Mouse (Mus musculus) liver, postnatal 0 days (tissue): ENCODE measurements around the gene Ddb1. TPM values are rescaled to one million over a fixed set of nuclear protein-coding genes. Genes with fewer than 3 reads are reported as not detected.
"Not testable (repeated sequence)": the region's sequence is repeated elsewhere in the genome, so short reads cannot be mapped to it uniquely, and the experiment has no call there.

ENCODE experiments used
- ATAC-seq: fragments of 200-750 bp; cut with Nextera tagmentation; 2 replicates; pipeline ENCODE4 v1.8.0; 2017; ENCODE audit warnings: mild to moderate bottlenecking, moderate library complexity
- DNase-seq: peaks from one replicate; pipeline ENCODE4 v3.0.0-alpha.2; 2016
- H3K27ac ChIP-seq: fragments of 300-500 bp; sonication (generic); 2 replicates; pipeline ENCODE4 v1.5.1; 2014; ENCODE audit warnings: antibody characterized with exemption, moderate library complexity, mild to moderate bottlenecking, low read depth
- H3K27me3 ChIP-seq: fragments of 300-500 bp; sonication (generic); 2 replicates; pipeline ENCODE4 v1.6.1; 2014; ENCODE audit warnings: low read length, control low read depth, mixed read lengths; ENCODE audit not compliant: insufficient read depth
- H3K36me3 ChIP-seq: fragments of 300-500 bp; sonication (generic); replicated peaks from 2 replicates; pipeline ENCODE4 v1.6.1; 2014; ENCODE audit warnings: mild to moderate bottlenecking, control low read depth, low read length, moderate library complexity, mixed read lengths; ENCODE audit not compliant: insufficient read depth
- H3K4me1 ChIP-seq: fragments of 300-500 bp; sonication (generic); 2 replicates; pipeline ENCODE4 v1.6.1; 2014; ENCODE audit warnings: antibody characterized with exemption, mild to moderate bottlenecking, control low read depth; ENCODE audit not compliant: insufficient read depth
- H3K4me2 ChIP-seq: fragments of 300-500 bp; sonication (generic); 2 replicates; pipeline ENCODE4 v1.6.1; 2014; ENCODE audit warnings: low read depth, mild to moderate bottlenecking, low read length, moderate library complexity, mixed read lengths
- H3K4me3 ChIP-seq: fragments of 300-500 bp; sonication (generic); 2 replicates; pipeline ENCODE4 v1.5.1; 2014; ENCODE audit warnings: low read depth, low read length
- H3K9ac ChIP-seq: fragments of 300-500 bp; sonication (generic); replicated peaks from 2 replicates; pipeline ENCODE4 v1.6.1; 2014; ENCODE audit warnings: mild to moderate bottlenecking, moderate library complexity
- H3K9me3 ChIP-seq: fragments of 300-500 bp; sonication (generic); 2 replicates; pipeline ENCODE4 v1.6.1; 2016; ENCODE audit warnings: mild to moderate bottlenecking, control low read depth, low read length, mixed read lengths
- CTCF ChIP-seq: sonication (generic); IDR thresholded peaks from 2 replicates; pipeline ENCODE4 v1.5.1; 2016; ENCODE audit warnings: antibody characterized with exemption, low read depth
- EP300 ChIP-seq: IDR thresholded peaks from 2 replicates; pipeline ENCODE4 v1.6.1; 2016; ENCODE audit warnings: antibody characterized with exemption, low read depth, mild to moderate bottlenecking
- WGBS: fragments of 180-500 bp; shearing (Covaris S2); extraction: QIAGEN DNeasy Blood & Tissue Kit; methylation state at CpG from one replicate; pipeline ENCODE4 v1.1.7; 2014; ENCODE audit not compliant: insufficient replicate concordance; 5-methylcytosine and 5-hydroxymethylcytosine counted together
- polyA plus RNA-seq: library from polyadenylated mRNA; unstranded; fragments of >200 nt; fragmentation: Nextera tagmentation; extraction: Ambion mirVana; gene quantifications from 2 replicates; pipeline ENCODE4 v1.2.1, GENCODE M21; 2015

Ddb1 gene
- polyA plus RNA-seq = 68.7 and 81.3 TPM in 2 replicates

DNA sequence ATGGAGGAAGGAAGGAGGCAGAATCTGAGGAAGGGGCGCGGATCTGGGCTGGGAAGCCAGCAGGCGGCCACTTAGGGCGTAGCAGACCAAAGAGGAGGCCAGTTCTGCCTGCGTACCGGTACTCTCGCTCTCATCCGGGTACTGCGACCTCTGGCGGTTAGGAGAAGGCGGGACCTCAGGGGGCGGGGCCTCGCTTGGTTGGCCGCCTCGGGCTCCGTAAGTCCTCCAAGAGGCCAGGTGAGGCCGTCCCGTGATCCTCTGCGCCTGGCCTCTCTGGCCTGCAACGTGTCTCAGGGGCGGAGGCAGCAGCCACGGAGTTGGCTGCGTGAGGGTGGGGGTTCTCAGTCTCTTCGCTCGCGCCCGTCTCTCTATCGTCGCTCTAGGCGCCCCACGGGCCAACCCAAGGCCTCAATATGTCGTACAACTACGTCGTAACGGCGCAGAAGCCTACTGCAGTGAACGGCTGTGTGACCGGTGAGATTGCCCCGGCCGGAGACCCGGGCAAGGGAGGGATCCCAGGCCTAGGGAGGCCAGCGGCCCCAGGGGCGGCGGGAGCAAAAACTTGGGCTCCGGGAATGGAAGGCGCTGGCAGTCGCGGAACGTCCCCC is at the start of gene Ddb1, which contains the start of gene Tkfc:
Gene Ddb1, plus strand, starts transcription at position 35 of the 608 bp plus-strand sequence.
Gene Tkfc, minus strand, starts transcription at position 362 of the 608 bp plus-strand sequence.
- Histone ChIP-seq H3K4me2 (peak within 1 kb of the TSS; percentile 85), H3K36me3 (peaks cover 33% of the 10 kb centered on the region), H3K9me3 (no peaks in the 10 kb centered on the region), H3K4me1 (peaks cover 39% of the 10 kb centered on the region), H3K27ac (peak within 1 kb of the TSS; percentile 94), H3K27me3 (no peaks in the 10 kb centered on the region), H3K4me3 (peak within 1 kb of the TSS; percentile 83), H3K9ac (peak within 1 kb of the TSS; percentile 91)
- under 1% methylated on average over 49 of the region's 49 CpGs for WGBS
- DNase-seq (peak; percentile 99), ATAC-seq (peak; percentile 94)
- peak; percentile 55; the same call in 1 of the 2 replicates for TF ChIP-seq EP300
- TF ChIP-seq CTCF = peak; percentile 87

DNA sequence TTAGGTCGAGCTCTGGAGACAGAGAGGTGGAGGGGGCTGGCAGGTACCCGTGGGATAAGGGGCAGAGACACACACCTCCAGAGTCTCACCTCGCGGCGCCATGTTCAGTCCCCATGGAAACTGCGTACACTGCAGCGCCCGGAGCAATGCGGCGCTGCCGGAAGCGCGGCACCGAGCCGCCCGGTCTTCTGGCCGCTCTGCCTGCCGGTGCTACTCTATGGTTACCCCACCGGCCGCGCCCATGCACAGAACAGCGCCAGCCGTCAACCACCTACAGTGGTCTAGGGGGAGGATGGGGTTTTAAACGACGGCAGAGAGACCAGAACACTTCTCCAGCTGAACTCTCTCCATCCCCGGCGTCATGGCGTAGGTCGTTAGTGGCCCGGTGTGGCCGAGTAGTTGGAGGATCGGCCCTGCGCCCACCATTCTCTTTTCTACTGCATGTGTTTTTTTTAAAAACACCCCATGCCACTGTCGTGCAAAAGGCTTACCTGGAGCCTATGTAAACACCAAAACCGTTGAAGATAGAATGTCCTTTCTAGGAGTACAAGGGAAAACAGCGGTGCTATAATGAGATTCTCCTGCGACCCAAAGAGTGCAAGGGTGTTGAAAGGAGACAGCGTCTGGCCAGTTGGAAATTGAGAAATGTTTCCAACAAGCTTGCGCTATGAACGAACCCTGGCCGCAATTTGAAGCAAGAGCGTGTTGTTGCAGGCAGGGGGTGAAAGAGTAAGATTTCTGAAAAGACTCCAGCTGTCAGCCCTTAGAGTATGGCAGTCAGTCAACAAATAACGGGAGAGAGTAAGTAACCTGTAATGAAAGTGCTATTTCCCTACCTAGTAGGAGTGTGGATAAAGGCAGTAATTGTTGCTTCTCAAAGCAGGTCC is 49.3 kb upstream of the Ddb1 start, which contains the start of gene Tmem216:
Gene Tmem216, minus strand, starts transcription at position 615 of the 887 bp plus-strand sequence.
- ATAC-seq (peak; percentile 100), DNase-seq (peak; percentile 88)
- H3K27ac ChIP-seq = peak within 1 kb of the TSS; percentile 78
- TF ChIP-seq CTCF (peak; percentile 15; the same call in 1 of the 2 replicates), EP300 (no peak; the same call in 1 of the 2 replicates)
- no peaks in the 10 kb centered on the region for H3K27me3 ChIP-seq
- H3K9me3 ChIP-seq = no peaks in the 10 kb centered on the region
- peak within 1 kb of the TSS; percentile 73 for H3K9ac ChIP-seq
- 2% methylated on average over 43 of the region's 43 CpGs for WGBS
- H3K36me3 ChIP-seq = peaks cover 10% of the 10 kb centered on the region
- peak within 1 kb of the TSS; percentile 84 for H3K4me2 ChIP-seq
- peaks cover 13% of the 10 kb centered on the region for H3K4me1 ChIP-seq
- H3K4me3 ChIP-seq = peak within 1 kb of the TSS; percentile 59

- no peaks in the 10 kb centered on the region; the same call in 1 of the 2 replicates for H3K36me3 ChIP-seq
- no peak overlapping the region for H3K4me2 ChIP-seq
- no peak overlapping the region for H3K4me3 ChIP-seq
- ATAC-seq (no peak), DNase-seq (no peak)
- peaks cover 13% of the 10 kb centered on the region for H3K4me1 ChIP-seq
- no peak overlapping the region for H3K9ac ChIP-seq
- peak overlapping the region; percentile 78 for H3K27ac ChIP-seq
- no peaks in the 10 kb centered on the region for H3K9me3 ChIP-seq
- TF ChIP-seq CTCF (no peak), EP300 (no peak)
- WGBS = 53% methylated on average over 2 of the region's 2 CpGs
- H3K27me3 ChIP-seq = no peaks in the 10 kb centered on the region
Measured at GRCm38 (mm10) chr19:10557001-10557400, 48.1 kb upstream of the Ddb1 start.

DNA sequence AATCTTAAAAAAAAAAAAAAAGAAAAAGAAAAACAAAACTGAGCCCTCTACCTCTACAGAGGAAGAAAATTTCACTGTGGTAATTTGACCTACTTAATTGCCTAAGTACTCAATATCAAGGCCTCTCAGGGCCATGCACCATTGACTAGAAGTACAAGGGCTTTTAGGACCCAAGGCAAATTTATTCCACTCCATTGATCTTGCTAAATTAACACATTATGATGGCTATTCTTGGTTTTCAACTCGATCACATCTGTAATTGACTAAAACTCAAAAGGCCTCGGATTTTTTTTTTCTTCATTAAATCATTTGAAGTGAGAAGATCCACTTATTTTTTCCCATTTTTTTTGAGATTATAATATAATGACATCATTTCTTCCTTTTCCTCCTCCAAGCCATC is 47.7 kb upstream of the Ddb1 start:
- DNase-seq (no peak), ATAC-seq (no peak)
- Histone ChIP-seq H3K4me2 (no peak overlapping the region), H3K9ac (no peak overlapping the region), H3K4me3 (no peak overlapping the region), H3K36me3 (no peaks in the 10 kb centered on the region; the same call in 1 of the 2 replicates), H3K27me3 (no peaks in the 10 kb centered on the region), H3K9me3 (no peaks in the 10 kb centered on the region), H3K4me1 (peaks cover 13% of the 10 kb centered on the region), H3K27ac (no peak overlapping the region)
- WGBS = 75% methylated on average over 2 of the region's 2 CpGs
- no peak for TF ChIP-seq EP300
- TF ChIP-seq CTCF = no peak

DNA sequence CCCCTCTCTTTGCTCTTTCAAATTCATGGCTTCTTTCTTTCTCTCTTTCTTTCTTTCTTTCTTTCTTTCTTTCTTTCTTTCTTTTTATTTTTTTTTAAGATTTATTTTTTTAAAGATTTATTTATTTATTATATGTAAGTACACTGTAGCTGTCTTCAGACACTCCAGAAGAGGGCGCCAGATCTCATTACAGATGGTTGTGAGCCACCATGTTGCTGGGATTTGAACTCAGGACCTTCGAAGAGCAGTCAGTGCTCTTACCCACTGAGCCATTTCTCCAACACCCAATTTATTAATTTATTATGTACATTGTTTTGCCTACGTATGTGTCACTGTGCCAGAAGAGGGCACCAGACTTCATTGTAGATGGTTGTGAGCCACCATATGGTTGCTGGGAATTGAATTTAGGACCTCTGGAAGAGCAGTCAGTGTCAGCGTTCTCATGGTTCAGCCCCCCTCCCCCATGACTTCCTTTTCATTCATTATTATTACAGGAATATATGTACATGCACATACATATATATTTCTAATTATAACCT is 47.2 kb upstream of the Ddb1 start:
- not testable (repeated sequence) for ATAC-seq, DNase-seq, H3K36me3 ChIP-seq, H3K4me3 ChIP-seq, H3K9ac ChIP-seq, H3K27me3 ChIP-seq, H3K27ac ChIP-seq, H3K4me2 ChIP-seq, H3K9me3 ChIP-seq
- peak; percentile 34 for TF ChIP-seq CTCF
- peaks cover 13% of the 10 kb centered on the region for H3K4me1 ChIP-seq
- WGBS = 70% methylated on average over 4 of the region's 4 CpGs

DNA sequence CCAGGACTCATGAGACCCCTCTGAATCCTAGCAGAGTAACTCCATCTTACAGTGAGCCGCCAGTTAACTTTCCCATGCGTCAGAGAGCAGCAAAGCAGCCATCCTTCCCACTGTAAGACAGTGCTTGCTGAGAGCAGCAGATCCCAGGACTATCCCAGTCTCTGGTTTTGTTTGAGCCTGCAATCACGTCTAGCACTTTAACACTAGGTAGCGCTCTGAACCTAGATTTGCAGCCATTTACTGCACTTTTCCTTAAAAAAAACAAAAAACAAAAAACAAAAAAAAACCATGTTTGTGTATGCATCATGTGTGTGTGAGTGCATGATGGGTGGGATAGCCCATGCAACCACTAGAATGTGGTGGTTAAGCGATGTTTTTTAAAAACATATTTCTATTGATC is 45.0 kb upstream of the Ddb1 start:
- H3K27ac ChIP-seq = no peak overlapping the region

More for the DNA sequence above, 45.0 kb upstream of the Ddb1 start:
- ATAC-seq = no peak
- Histone ChIP-seq H3K4me1 (peaks cover 13% of the 10 kb centered on the region), H3K36me3 (no peaks in the 10 kb centered on the region), H3K4me2 (no peak overlapping the region), H3K9me3 (no peaks in the 10 kb centered on the region), H3K9ac (no peak overlapping the region), H3K4me3 (no peak overlapping the region), H3K27me3 (no peaks in the 10 kb centered on the region)
- TF ChIP-seq EP300 = no peak
- peak; percentile 66 for TF ChIP-seq CTCF
- 56% methylated on average over 5 of the region's 5 CpGs for WGBS
- DNase-seq = no peak
